Mouse (Mus musculus) forebrain, embryonic 12.5 days (tissue): ENCODE measurements at regions not wholly inside any gene's neighbourhood (a gene's known extent, or its start where the extent isn't known, plus 50 kb on each side); places are given as distances from the start of the nearest gene placed in this dataset.

Experiments used
- ATAC-seq: fragments of 200-750 bp; cut with Nextera tagmentation; 2 replicates; pipeline ENCODE4 v1.8.0; 2017; ENCODE audit warnings: moderate TSS enrichment; ENCODE audit not compliant: low FRiP score
- H3K27ac ChIP-seq: fragments of 300-500 bp; sonication (generic); 2 replicates; pipeline ENCODE4 v1.5.1; 2016; ENCODE audit warnings: mild to moderate bottlenecking
- H3K27me3 ChIP-seq: fragments of 300-500 bp; sonication (generic); 2 replicates; pipeline ENCODE4 v1.6.1; 2016; ENCODE audit warnings: mild to moderate bottlenecking
- H3K36me3 ChIP-seq: fragments of 300-500 bp; sonication (generic); replicated peaks from 2 replicates; pipeline ENCODE4 v1.6.1; 2016; ENCODE audit warnings: mild to moderate bottlenecking
- H3K4me1 ChIP-seq: fragments of 300-500 bp; sonication (generic); 2 replicates; pipeline ENCODE4 v1.6.1; 2016
- H3K4me2 ChIP-seq: fragments of 300-500 bp; sonication (generic); 2 replicates; pipeline ENCODE4 v1.6.1; 2016; ENCODE audit warnings: mild to moderate bottlenecking, moderate library complexity
- H3K4me3 ChIP-seq: fragments of 300-500 bp; sonication (generic); replicated peaks from 2 replicates; pipeline ENCODE4 v1.5.1; 2016; ENCODE audit warnings: mild to moderate bottlenecking
- H3K9ac ChIP-seq: fragments of 300-500 bp; sonication (generic); 2 replicates; pipeline ENCODE4 v1.6.1; 2016; ENCODE audit warnings: mild to moderate bottlenecking
- H3K9me3 ChIP-seq: fragments of 300-500 bp; sonication (generic); 2 replicates; pipeline ENCODE4 v1.6.1; 2016
- WGBS: fragments of 180-500 bp; shearing (Covaris S2); methylation state at CpG from one replicate; pipeline ENCODE4 v1.1.7; 2016; 5-methylcytosine and 5-hydroxymethylcytosine counted together

DNA sequence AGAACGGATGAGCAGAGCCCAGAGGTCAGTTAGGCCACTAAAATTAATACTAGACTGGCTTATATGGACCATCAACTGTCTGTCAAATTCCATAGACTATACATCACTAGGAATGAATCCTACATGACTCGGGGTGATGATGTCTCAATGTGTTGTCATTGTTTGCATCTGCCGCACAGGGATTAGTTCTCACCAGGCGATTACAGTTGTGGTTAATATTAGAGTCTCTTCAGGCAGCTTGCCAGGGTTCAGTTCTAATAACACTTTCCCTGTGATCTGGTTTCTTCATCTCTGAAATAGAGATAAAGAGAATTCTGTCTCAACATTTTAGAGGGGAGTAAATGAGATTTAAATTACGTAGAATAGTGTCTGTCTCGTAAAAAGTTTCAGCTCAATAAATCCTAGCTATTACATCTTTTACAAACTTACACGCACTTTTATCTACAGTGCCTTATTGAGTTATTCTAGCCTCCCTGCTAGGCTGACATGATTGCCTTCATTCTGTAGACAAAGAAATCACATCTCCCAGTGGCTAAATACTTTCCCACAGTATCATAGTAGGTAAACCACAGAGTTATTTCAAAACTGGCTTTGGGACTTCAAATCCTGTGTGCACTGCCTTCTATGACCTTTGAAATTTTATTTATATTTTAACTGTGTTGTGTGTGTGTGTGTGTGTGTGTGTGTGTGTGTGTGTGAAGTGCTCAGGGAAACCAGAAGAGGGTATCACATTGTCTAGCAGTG lies 148.0 kb upstream of the 4933402D24Rik start:
- ATAC-seq = no peak
- Histone ChIP-seq H3K4me3 (no peak overlapping the region), H3K4me2 (no peak overlapping the region), H3K27me3 (no peaks in the 10 kb centered on the region), H3K36me3 (no peaks in the 10 kb centered on the region), H3K4me1 (no peaks in the 10 kb centered on the region), H3K9me3 (no peaks in the 10 kb centered on the region), H3K27ac (no peak overlapping the region), H3K9ac (no peak overlapping the region)
- 86% methylated on average over 7 of the region's 7 CpGs for WGBS

DNA sequence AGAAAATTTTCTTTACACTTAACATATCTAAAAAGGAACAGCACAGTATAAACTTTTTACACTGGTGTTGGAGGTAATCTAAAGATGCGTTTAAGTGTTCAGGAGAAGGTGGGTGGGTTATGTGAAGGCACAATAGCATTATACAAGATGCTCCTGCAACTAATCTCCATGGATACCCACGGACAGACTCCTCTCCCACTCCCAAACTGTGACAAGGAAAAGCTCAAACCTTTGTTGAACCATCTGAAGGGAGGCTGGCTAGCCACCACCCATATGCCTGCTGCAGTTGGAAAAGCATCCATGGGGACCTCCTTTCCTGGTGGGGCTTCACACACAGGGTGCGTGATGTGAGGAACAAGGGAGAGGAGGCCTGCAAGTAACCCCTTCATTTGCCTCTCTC lies 141.7 kb upstream of the 4933402D24Rik start:
- H3K9me3 ChIP-seq = no peaks in the 10 kb centered on the region
- no peaks in the 10 kb centered on the region for H3K27me3 ChIP-seq
- WGBS = 77% methylated on average over 3 of the region's 3 CpGs
- H3K36me3 ChIP-seq = no peaks in the 10 kb centered on the region
- H3K9ac ChIP-seq = no peak overlapping the region
- no peak overlapping the region for H3K4me2 ChIP-seq
- H3K4me3 ChIP-seq = no peak overlapping the region
- ATAC-seq = no peak
- H3K4me1 ChIP-seq = no peaks in the 10 kb centered on the region
- H3K27ac ChIP-seq = no peak overlapping the region

DNA sequence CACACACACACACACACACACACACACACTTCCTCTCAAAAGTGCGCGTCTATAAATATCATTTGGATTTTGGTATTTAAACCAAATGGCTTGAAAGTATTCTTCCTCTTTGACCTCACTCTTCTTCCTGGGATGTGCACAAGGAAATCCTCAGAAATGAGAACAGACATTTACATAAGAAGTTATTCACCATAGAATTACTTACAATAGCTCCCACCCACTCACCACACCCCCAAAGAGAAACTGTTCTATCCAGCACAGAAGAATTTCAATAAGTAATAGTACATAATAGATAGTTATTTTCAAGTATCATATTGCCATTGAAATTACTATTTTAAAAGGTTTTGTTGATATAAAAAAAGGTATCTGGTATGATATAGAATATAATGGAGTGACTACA lies 140.1 kb upstream of the 4933402D24Rik start:
- Histone ChIP-seq H3K9me3 (no peaks in the 10 kb centered on the region), H3K4me1 (no peaks in the 10 kb centered on the region), H3K4me3 (no peak overlapping the region), H3K9ac (no peak overlapping the region), H3K36me3 (no peaks in the 10 kb centered on the region), H3K27me3 (no peaks in the 10 kb centered on the region), H3K27ac (no peak overlapping the region), H3K4me2 (no peak overlapping the region)
- 94% methylated on average over 2 of the region's 2 CpGs for WGBS
- no peak for ATAC-seq

- Histone ChIP-seq H3K27me3 (no peaks in the 10 kb centered on the region), H3K36me3 (no peaks in the 10 kb centered on the region), H3K27ac (no peak overlapping the region), H3K4me2 (no peak overlapping the region), H3K4me1 (peaks cover 11% of the 10 kb centered on the region), H3K9me3 (no peaks in the 10 kb centered on the region), H3K4me3 (no peak overlapping the region), H3K9ac (no peak overlapping the region)
- no peak for ATAC-seq
- WGBS = 89% methylated on average over 4 of the region's 4 CpGs
Measured at GRCm38 (mm10) chr1:63903620-63904019, 134.6 kb upstream of the 4933402D24Rik start.

DNA sequence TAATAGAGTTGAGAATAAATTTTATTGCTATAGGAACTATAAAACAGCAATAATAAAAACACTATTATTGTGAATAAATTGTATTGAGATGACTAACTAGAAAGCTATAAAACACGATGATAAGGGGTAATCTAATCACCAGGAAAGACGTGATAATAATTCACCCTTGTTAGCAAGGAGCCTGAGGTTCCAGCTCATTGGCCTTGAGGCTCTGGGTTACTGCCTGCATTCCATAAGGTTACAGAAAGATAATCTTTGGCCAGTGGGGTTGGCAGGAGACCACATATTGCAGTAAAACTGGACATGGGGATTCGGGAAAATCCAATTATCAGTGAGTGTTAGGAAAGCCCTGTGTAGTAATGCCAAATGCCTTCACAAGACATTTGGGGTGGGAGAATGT lies 134.1 kb upstream of the 4933402D24Rik start:
- no peak for ATAC-seq
- peaks cover 11% of the 10 kb centered on the region for H3K4me1 ChIP-seq
- no peaks in the 10 kb centered on the region for H3K9me3 ChIP-seq
- no peak overlapping the region for H3K4me3 ChIP-seq
- 89% methylated on average over 3 of the region's 3 CpGs for WGBS
- no peaks in the 10 kb centered on the region for H3K36me3 ChIP-seq
- H3K4me2 ChIP-seq = no peak overlapping the region
- H3K27me3 ChIP-seq = no peaks in the 10 kb centered on the region
- no peak overlapping the region for H3K27ac ChIP-seq
- H3K9ac ChIP-seq = no peak overlapping the region

- Histone ChIP-seq H3K27me3 (no peaks in the 10 kb centered on the region), H3K27ac (no peak overlapping the region), H3K4me2 (no peak overlapping the region), H3K36me3 (no peaks in the 10 kb centered on the region), H3K4me3 (no peak overlapping the region), H3K9ac (no peak overlapping the region), H3K4me1 (peaks cover 11% of the 10 kb centered on the region), H3K9me3 (no peaks in the 10 kb centered on the region)
- ATAC-seq = no peak
- 51% methylated on average over 1 of the region's 1 CpGs for WGBS
Measured at GRCm38 (mm10) chr1:63902391-63902790, 133.3 kb upstream of the 4933402D24Rik start.

DNA sequence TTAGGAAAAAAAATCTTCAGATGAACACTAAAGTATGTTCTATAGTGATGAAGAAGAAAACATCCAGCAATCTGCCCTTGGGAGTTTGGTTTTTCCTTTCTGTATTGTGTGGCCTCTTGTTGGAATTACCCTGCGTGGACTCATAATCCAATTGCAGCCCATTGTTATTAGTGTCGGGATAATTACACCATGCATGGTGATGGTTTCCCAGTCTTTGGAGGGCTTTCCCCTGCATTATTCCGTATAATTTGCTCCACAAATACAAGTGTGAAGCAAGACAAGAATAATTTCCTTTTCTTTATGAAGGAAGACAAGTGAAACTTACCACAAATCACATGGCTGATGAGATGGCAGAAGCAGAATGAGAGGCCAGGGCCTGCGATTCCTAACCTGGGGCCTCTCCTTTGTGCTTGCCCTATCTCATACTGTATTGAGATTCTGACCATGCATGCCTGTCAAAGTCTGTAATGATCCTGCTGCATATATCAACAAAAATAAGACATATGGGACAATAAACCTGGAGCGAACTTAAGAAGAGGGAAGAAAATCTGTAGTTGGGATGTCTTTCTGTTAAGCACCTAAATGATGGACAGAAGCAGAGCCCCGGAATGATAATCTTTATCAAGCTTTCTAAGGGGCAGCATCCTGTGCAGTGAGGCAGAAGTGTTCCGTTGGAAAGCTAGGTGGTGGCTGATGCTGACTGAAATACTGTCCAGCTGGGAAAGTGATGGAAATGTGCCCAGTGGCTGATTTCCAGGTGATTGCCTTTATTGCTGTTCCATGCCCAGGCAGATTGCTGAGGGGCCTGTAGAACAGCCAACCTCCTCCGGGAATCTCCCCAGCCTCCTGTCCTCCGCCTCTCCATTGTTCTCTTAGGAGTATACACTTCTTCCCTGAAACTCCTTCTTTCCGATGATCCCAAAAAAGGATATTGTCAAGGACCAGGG lies 130.8 kb upstream of the 4933402D24Rik start:
- Histone ChIP-seq H3K9me3 (no peaks in the 10 kb centered on the region), H3K27ac (no peak overlapping the region), H3K4me2 (no peak overlapping the region), H3K4me3 (no peak overlapping the region), H3K27me3 (no peaks in the 10 kb centered on the region), H3K4me1 (peaks cover 11% of the 10 kb centered on the region), H3K36me3 (no peaks in the 10 kb centered on the region), H3K9ac (no peak overlapping the region)
- WGBS = 51% methylated on average over 10 of the region's 10 CpGs
- ATAC-seq = no peak

DNA sequence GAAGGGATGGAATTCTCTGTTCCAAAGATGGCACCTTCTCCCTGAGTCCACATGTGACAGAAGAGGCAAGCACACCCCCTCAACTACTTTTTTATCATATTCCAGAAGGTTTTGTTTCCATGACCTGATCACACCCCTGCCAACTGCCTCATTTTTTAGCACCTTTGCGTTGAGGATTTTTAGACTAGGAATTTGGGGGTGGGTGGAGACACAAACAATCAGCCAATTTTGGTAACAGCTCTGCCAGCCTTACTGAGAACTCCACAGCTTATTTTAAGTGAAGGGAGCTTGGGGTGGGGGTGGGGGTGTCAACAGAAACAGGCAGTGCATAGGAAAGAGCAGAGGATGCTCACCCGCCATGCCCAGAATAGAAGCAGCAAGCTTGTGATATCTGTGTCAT lies 129.7 kb upstream of the 4933402D24Rik start:
- Histone ChIP-seq H3K27me3 (no peaks in the 10 kb centered on the region), H3K4me3 (no peak overlapping the region), H3K9me3 (no peaks in the 10 kb centered on the region), H3K4me1 (peaks cover 11% of the 10 kb centered on the region), H3K36me3 (no peaks in the 10 kb centered on the region), H3K9ac (no peak overlapping the region), H3K27ac (no peak overlapping the region), H3K4me2 (no peak overlapping the region)
- WGBS = 88% methylated on average over 2 of the region's 2 CpGs
- ATAC-seq = no peak

DNA sequence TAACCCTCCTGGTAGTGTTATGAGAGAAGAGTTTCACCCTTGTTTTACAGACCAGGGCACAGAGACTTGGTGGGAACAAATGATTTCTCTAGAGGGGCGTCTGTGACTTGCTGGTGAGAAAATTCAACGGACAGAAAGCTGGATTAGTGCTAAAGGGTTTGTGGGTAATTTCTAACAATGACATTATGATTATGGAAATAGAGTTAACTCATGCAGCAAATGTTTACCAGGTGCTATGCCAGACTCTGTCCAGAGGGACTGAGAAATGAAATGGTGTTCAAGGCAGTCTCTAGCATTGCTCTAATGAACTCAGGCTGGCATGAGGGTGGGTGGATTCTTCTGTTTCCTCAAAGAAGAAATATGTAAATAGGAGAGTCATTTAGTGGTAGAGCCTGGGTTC lies 128.5 kb upstream of the 4933402D24Rik start:
- Histone ChIP-seq H3K27me3 (no peaks in the 10 kb centered on the region), H3K9ac (no peak overlapping the region), H3K4me2 (no peak overlapping the region), H3K4me3 (no peak overlapping the region), H3K27ac (no peak overlapping the region), H3K4me1 (peaks cover 11% of the 10 kb centered on the region), H3K36me3 (no peaks in the 10 kb centered on the region), H3K9me3 (no peaks in the 10 kb centered on the region)
- no peak for ATAC-seq
- WGBS = 58% methylated on average over 2 of the region's 2 CpGs

- H3K9ac ChIP-seq = no peak overlapping the region
- no peaks in the 10 kb centered on the region for H3K27me3 ChIP-seq
- no peak overlapping the region for H3K4me2 ChIP-seq
- no peaks in the 10 kb centered on the region for H3K4me1 ChIP-seq
- H3K9me3 ChIP-seq = no peaks in the 10 kb centered on the region
- no peak overlapping the region for H3K27ac ChIP-seq
- H3K36me3 ChIP-seq = no peaks in the 10 kb centered on the region
- 94% methylated on average over 3 of the region's 3 CpGs for WGBS
- no peak for ATAC-seq
- H3K4me3 ChIP-seq = no peak overlapping the region
Measured at GRCm38 (mm10) chr1:63879570-63879969, 110.5 kb upstream of the 4933402D24Rik start.

DNA sequence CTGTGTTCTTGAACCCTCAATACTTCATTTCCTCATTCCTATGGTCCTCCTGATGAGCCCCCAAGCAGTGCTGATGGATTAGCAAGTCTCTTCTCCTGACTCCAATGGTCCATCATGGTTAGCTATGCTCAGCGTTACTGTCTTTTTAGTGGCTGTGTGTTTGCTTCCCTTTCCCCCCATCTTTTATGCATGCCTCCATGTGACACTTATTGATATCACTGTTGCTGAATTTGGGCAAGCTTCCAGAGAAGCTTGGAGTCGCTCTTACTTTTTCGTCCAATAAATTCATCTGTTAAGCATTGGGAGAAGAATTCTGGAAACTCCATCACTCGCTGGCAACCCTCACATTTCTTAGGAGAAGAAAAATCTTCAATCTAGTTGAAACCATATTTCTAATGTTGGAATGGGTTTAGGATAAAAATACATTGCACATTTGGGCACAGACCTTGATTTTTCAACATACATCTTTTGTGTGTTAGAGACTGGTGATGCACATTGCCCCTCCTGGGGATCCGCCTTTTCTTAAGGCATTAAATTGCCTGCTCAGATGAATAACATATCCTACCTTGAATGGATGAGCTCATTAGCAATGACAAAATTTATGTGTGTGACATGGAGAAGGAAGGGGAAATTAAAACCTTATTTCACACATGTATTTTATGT lies 107.7 kb upstream of the 4933402D24Rik start:
- 92% methylated on average over 5 of the region's 5 CpGs for WGBS
- no peaks in the 10 kb centered on the region for H3K36me3 ChIP-seq
- no peak overlapping the region for H3K4me2 ChIP-seq
- no peak overlapping the region for H3K27ac ChIP-seq
- no peaks in the 10 kb centered on the region for H3K9me3 ChIP-seq
- no peaks in the 10 kb centered on the region for H3K27me3 ChIP-seq
- no peak overlapping the region for H3K9ac ChIP-seq
- H3K4me1 ChIP-seq = no peaks in the 10 kb centered on the region
- no peak for ATAC-seq
- H3K4me3 ChIP-seq = no peak overlapping the region

GRCm38 (mm10) chr1:63875297-63875962 lies 106.4 kb upstream of the 4933402D24Rik start:
- Histone ChIP-seq H3K4me2 (no peak overlapping the region), H3K27ac (no peak overlapping the region), H3K27me3 (no peaks in the 10 kb centered on the region), H3K36me3 (no peaks in the 10 kb centered on the region), H3K9me3 (no peaks in the 10 kb centered on the region), H3K9ac (no peak overlapping the region), H3K4me3 (no peak overlapping the region), H3K4me1 (no peaks in the 10 kb centered on the region)
- WGBS = 82% methylated on average over 2 of the region's 3 CpGs
- ATAC-seq = no peak
